In genomic region chr17:88261556-88261955, GRCm38 (mm10) we compare ENCODE assay signal across 20 mouse cellular contexts.
DNase-seq lines count a peak whose midpoint lies in the region; ATAC-seq and TF ChIP-seq lines count a peak whose summit lies in the region.
"Had no signal": no experiment of that assay in that cellular context is flagged by ENCODE, and none has a peak within 500 bp of the region (broad histone marks: within the 10 kb centered on the region; RNA-seq: fewer than 3 reads in every experiment).

No protein-coding gene starts in this region.

- 35% methylated on average over 8 of the region's 8 CpGs for WGBS in hindbrain, postnatal 0 days
- WGBS in hindbrain, embryonic 12.5 days, result 37% methylated on average over 8 of the region's 8 CpGs
- WGBS in embryonic facial prominence, embryonic 10.5 days, result 43% methylated on average over 8 of the region's 8 CpGs
- WGBS in midbrain, postnatal 0 days, result 35% methylated on average over 8 of the region's 8 CpGs

- no peak overlapping the region for H3K9ac ChIP-seq in hindbrain, postnatal 0 days (replicated peaks; ENCODE audit: low read length)
- H3K9ac ChIP-seq in hindbrain, embryonic 12.5 days, result no peak overlapping the region
- no peak overlapping the region for H3K9ac ChIP-seq in ES-E14 (ENCODE audit: insufficient read depth, low read depth, low read length, poor library complexity, severe bottlenecking)
- H3K9ac ChIP-seq in midbrain, postnatal 0 days (replicated peaks; ENCODE audit: low read length, poor library complexity, severe bottlenecking), result no peak overlapping the region
- H3K9ac ChIP-seq: embryonic facial prominence, embryonic 13.5 days; heart, embryonic 15.5 days; limb, embryonic 15.5 days had no signal

- H3K36me3 ChIP-seq in hindbrain, postnatal 0 days (ENCODE audit: insufficient read depth, low read length), result no peaks in the 10 kb centered on the region
- H3K36me3 ChIP-seq in hindbrain, embryonic 12.5 days, result no peaks in the 10 kb centered on the region
- no peaks in the 10 kb centered on the region for H3K36me3 ChIP-seq in ES-E14 (ENCODE audit: control insufficient read depth, insufficient read depth, low read length, poor library complexity, severe bottlenecking)
- no peaks in the 10 kb centered on the region for H3K36me3 ChIP-seq in embryonic facial prominence, embryonic 10.5 days (replicated peaks)
- H3K36me3 ChIP-seq in midbrain, postnatal 0 days (ENCODE audit: insufficient read depth, low read length), result no peaks in the 10 kb centered on the region
- H3K36me3 ChIP-seq: embryonic facial prominence, embryonic 13.5 days; G1E; heart, embryonic 15.5 days; limb, embryonic 15.5 days had no signal

- H3K4me3 ChIP-seq in hindbrain, postnatal 0 days (ENCODE audit: low read length), result no peak overlapping the region
- no peak overlapping the region for H3K4me3 ChIP-seq in hindbrain, embryonic 12.5 days
- H3K4me3 ChIP-seq in ES-E14 (ENCODE audit: insufficient read depth in 1 of 2, low read depth in 1 of 2, low read length in 2 of 2, poor library complexity in 1 of 2, severe bottlenecking in 1 of 2), result no peak overlapping the region
- H3K4me3 ChIP-seq in embryonic facial prominence, embryonic 10.5 days, result no peak overlapping the region
- no peak overlapping the region for H3K4me3 ChIP-seq in midbrain, postnatal 0 days (ENCODE audit: low read depth, low read length)
- H3K4me3 ChIP-seq: embryonic facial prominence, embryonic 13.5 days; heart, adult 2 months; heart, embryonic 15.5 days; limb, embryonic 15.5 days had no signal

- H3K27me3 ChIP-seq in hindbrain, postnatal 0 days (ENCODE audit: insufficient read depth, low read length), result no peaks in the 10 kb centered on the region
- H3K27me3 ChIP-seq in hindbrain, embryonic 12.5 days, result no peaks in the 10 kb centered on the region
- no peaks in the 10 kb centered on the region for H3K27me3 ChIP-seq in embryonic facial prominence, embryonic 10.5 days (replicated peaks; ENCODE audit: low read depth, poor library complexity, severe bottlenecking)
- no peaks in the 10 kb centered on the region for H3K27me3 ChIP-seq in midbrain, postnatal 0 days (ENCODE audit: insufficient read depth, low read length)
- H3K27me3 ChIP-seq: embryonic facial prominence, embryonic 13.5 days; heart, embryonic 15.5 days; limb, embryonic 15.5 days had no signal

- ATAC-seq in hindbrain, postnatal 0 days, result no peak
- no peak; the same call in 1 of the 2 replicates for ATAC-seq in hindbrain, embryonic 12.5 days (ENCODE audit: low FRiP score)
- ATAC-seq in midbrain, postnatal 0 days (ENCODE audit: low FRiP score), result no peak

- H3K27ac ChIP-seq in hindbrain, postnatal 0 days, result no peak overlapping the region
- no peak overlapping the region for H3K27ac ChIP-seq in hindbrain, embryonic 12.5 days
- H3K27ac ChIP-seq in ES-E14 (ENCODE audit: insufficient read depth, low read depth, low read length, poor library complexity, severe bottlenecking), result peak overlapping the region; percentile 5; the same call in 1 of the 2 replicates
- H3K27ac ChIP-seq in embryonic facial prominence, embryonic 10.5 days (replicated peaks), result no peak overlapping the region
- H3K27ac ChIP-seq in midbrain, postnatal 0 days (ENCODE audit: low read depth, low read length), result no peak overlapping the region
- H3K27ac ChIP-seq: embryonic facial prominence, embryonic 13.5 days; heart, embryonic 15.5 days; stomach, postnatal 0 days had no signal

- DNase-seq in hindbrain, postnatal 0 days (ENCODE audit: low spot score), result peak; percentile 18
- no peak for DNase-seq in ES-E14 (ENCODE audit: low read depth, low spot score)
- peak; percentile 22 for DNase-seq in embryonic facial prominence, embryonic 10.5 days (ENCODE audit: low spot score)
- peak; percentile 27 for DNase-seq in midbrain, postnatal 0 days (ENCODE audit: low spot score)
- no peak for DNase-seq in frontal cortex, postnatal 25 days (ENCODE audit: low spot score in 2 of 2)
- DNase-seq in urinary bladder, adult 18-20 months (ENCODE audit: low spot score in 2 of 2), result no peak
- DNase-seq: adrenal gland, postnatal 14 days; cerebellum, adult 11 months; gastrocnemius, postnatal 10 days; heart, adult 2 months; heart, postnatal 4 days; kidney, adult 18-20 months; kidney, postnatal 10 days; lung, postnatal 14 days had no signal

- no peak overlapping the region for H3K4me2 ChIP-seq in hindbrain, postnatal 0 days (ENCODE audit: low read depth, low read length)
- no peak overlapping the region for H3K4me2 ChIP-seq in hindbrain, embryonic 12.5 days (replicated peaks)
- no peak overlapping the region for H3K4me2 ChIP-seq in midbrain, postnatal 0 days (ENCODE audit: low read depth, low read length, poor library complexity, severe bottlenecking)
- H3K4me2 ChIP-seq: embryonic facial prominence, embryonic 13.5 days; heart, embryonic 15.5 days; limb, embryonic 15.5 days had no signal

- peaks cover 6% of the 10 kb centered on the region; the same call in 1 of the 2 replicates for H3K4me1 ChIP-seq in hindbrain, postnatal 0 days (ENCODE audit: insufficient read depth, low read length)
- H3K4me1 ChIP-seq in hindbrain, embryonic 12.5 days, result peaks cover 5% of the 10 kb centered on the region
- peaks cover 0 to 15% of the 10 kb centered on the region in 2 experiments; a peak in 2 of 4 replicates for H3K4me1 ChIP-seq in ES-E14 (ENCODE audit: control insufficient read depth in 2 of 2, insufficient read depth in 2 of 2, low read length in 2 of 2, poor library complexity in 1 of 2)
- peaks cover 18% of the 10 kb centered on the region for H3K4me1 ChIP-seq in embryonic facial prominence, embryonic 10.5 days
- H3K4me1 ChIP-seq in midbrain, postnatal 0 days (ENCODE audit: insufficient read depth, low read length), result no peaks in the 10 kb centered on the region; the same call in 1 of the 2 replicates

- in situ Hi-C loops in ES-E14 (cut with MboI; ENCODE audit: low sequenced_read_pairs in 2 of 2, unreplicated experiment in 2 of 2), result loop anchor here in 1 of 2 experiments (25.0 kb wide), 1 partner anchor 251 kb away; no protein-coding TSS in a partner anchor

- no peak for TF ChIP-seq CTCF in hindbrain, postnatal 0 days (IDR thresholded peaks at IDR 0.05; ENCODE audit: low read depth)
- TF ChIP-seq CTCF in midbrain, postnatal 0 days (IDR thresholded peaks at IDR 0.05), result no peak

- H3K9me3 ChIP-seq in hindbrain, postnatal 0 days (ENCODE audit: low read length), result no peaks in the 10 kb centered on the region
- no peaks in the 10 kb centered on the region for H3K9me3 ChIP-seq in hindbrain, embryonic 12.5 days (replicated peaks)
- no peaks in the 10 kb centered on the region for H3K9me3 ChIP-seq in ES-E14 (ENCODE audit: control insufficient read depth, insufficient read depth, low read depth, low read length)
- no peaks in the 10 kb centered on the region for H3K9me3 ChIP-seq in embryonic facial prominence, embryonic 10.5 days
- no peaks in the 10 kb centered on the region for H3K9me3 ChIP-seq in midbrain, postnatal 0 days (ENCODE audit: low read length)
- H3K9me3 ChIP-seq: embryonic facial prominence, embryonic 13.5 days; heart, embryonic 15.5 days; limb, embryonic 15.5 days had no signal

TF ChIP-seq in ES-E14, 5 proteins besides CTCF, POLR2A, EP300 and RAD21:
- no peak for TF ChIP-seq ZNF384 (IDR thresholded peaks at IDR 0.05; ENCODE audit: low read depth, low read length)

Comparison
In these comparisons a context has a peak if more than half of its experiments do, and no peak if none do; other contexts are left out.
1. DNase-seq: peak in hindbrain, postnatal 0 days (single experiment), embryonic facial prominence, embryonic 10.5 days (single experiment) and midbrain, postnatal 0 days (single experiment); none in ES-E14 (single experiment), frontal cortex, postnatal 25 days (0 of 2) and urinary bladder, adult 18-20 months (0 of 2).